Mouse (Mus musculus) small intestine, adult 2 months (tissue): ENCODE measurements around the gene Mylip.

Experiments
- CTCF ChIP-seq: fragments of 200-500 bp; IDR thresholded peaks from 2 replicates; pipeline ENCODE4 v1.5.1; 2012; ENCODE audit warnings: low read depth, mild to moderate bottlenecking, control low read depth, inconsistent platforms, low read length, moderate library complexity, mixed read lengths; ENCODE audit not compliant: insufficient replicate concordance, insufficient read length; ENCODE audit errors: extremely low read depth
- POLR2A ChIP-seq: fragments of 200-500 bp; IDR thresholded peaks from 2 replicates; pipeline ENCODE4 v1.6.1; 2012; ENCODE audit warnings: low read depth, mild to moderate bottlenecking, control low read depth, inconsistent platforms, low read length, moderate library complexity

- TF ChIP-seq POLR2A (no peak), CTCF (no peak)
These were observed 66.3 kb downstream of the Mylip start for GRCm38 (mm10) chr13:45455862-45456192.
